Mouse (Mus musculus) heart, adult 2 months (tissue): Measurements from ENCODE around the gene Thbd.

Experiments
- CTCF ChIP-seq: fragments of 200-600 bp; IDR thresholded peaks from 2 replicates; pipeline ENCODE4 v1.8.1; 2022; ENCODE audit warnings: antibody characterized with exemption, mild to moderate bottlenecking, moderate library complexity
- POLR2A ChIP-seq: fragments of 200-500 bp; IDR thresholded peaks from 2 replicates; pipeline ENCODE4 v1.6.1; 2011; ENCODE audit warnings: mild to moderate bottlenecking, low read depth, low read length, control low read depth; ENCODE audit not compliant: insufficient read depth

GRCm38 (mm10) chr2:148421706-148422105 is 13.7 kb upstream of the Thbd start:
- TF ChIP-seq CTCF (no peak), POLR2A (no peak)
